Mouse (Mus musculus): Measurements from ENCODE around the gene Slc16a14.

DNA sequence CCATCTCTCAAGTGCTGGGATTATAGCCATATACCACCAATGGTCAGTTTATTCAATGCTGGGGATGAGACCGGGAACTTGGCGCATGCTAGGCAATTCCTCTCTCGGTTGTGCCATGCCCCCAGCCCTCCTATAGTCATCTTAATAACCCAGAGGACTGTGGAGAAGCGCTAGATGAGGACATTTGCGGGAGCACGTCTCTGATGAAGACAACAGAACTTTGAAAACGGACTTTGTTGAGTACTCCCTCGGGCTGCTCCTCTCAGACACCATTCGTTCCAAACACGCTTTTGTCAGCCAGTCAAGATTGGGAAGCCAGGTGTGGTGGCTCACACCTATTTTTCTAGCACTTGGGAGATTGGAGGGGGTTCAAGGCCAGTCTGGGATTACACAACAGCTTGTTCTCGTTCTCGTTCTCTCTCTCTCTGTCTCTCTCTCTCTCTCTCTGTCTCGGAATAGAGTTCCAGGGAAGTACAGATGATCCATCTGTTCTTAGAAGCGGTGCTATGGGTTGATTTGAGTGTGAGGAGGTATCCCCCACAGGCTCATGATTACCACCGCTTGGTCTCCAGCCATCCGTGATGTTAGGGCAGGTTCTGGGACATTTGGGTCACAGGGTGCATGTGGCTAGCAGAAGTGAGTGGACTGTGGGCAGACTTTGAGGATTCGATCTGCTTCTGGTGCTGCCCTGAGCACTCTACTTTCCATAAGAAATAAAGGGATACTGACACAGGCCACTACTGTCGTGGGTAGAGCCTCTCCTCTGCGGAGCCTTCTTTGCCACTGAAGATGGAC, 2.0 kb upstream of the Slc16a14 start:
- TF ChIP-seq POLR2A (IDR thresholded peaks at IDR 0.05; ENCODE audit: borderline replicate concordance, control insufficient read depth, low read depth, low read length) (no peak), CTCF (IDR thresholded peaks at IDR 0.05; ENCODE audit: control insufficient read depth, insufficient read depth, low read length) (no peak)

Measured in bone marrow, adult 2 months (tissue).